Mouse (Mus musculus): ENCODE results near the gene Rin1.

DNA sequence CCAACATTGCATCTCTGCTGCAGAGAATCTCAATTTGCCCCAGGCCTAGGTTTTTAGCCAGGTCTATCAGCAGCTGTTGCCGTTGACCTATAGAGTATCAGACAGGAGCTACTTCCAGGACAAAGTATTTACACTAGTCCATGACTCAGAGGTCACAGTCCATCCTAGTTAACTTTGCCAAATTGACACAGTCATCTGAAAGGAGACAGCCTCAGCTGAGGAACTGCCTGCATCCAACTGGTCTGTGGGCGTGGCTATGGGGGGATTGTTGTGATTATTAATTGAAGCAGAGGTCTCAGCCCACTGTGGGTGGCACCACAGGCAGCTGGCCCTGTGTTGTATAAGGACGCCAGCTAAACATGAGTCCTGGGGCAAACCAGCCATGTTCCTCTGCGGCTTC, 45.4 kb upstream of the Rin1 start:
- TF ChIP-seq CTCF (IDR thresholded peaks at IDR 0.05; ENCODE audit: extremely low read depth, insufficient read depth, low read length) (no peak), POLR2A (IDR thresholded peaks at IDR 0.05; ENCODE audit: extremely low read depth, insufficient read depth, low read length) (no peak)

Data from cortical plate, adult 2 months (tissue).